Mouse (Mus musculus) heart, embryonic 13.5 days (tissue): Measurements from ENCODE around the gene Psd. TPM values are rescaled to one million over a fixed set of nuclear protein-coding genes. Genes with fewer than 3 reads are reported as not detected.

ENCODE experiments used
- ATAC-seq: fragments of 200-750 bp; cut with Nextera tagmentation; 2 replicates; pipeline ENCODE4 v1.8.0; 2017; ENCODE audit warnings: moderate TSS enrichment; ENCODE audit not compliant: insufficient number of reproducible peaks, low FRiP score, low TSS enrichment; ENCODE audit errors: extremely low read depth
- H3K27ac ChIP-seq: fragments of 300-500 bp; sonication (generic); replicated peaks from 2 replicates; pipeline ENCODE4 v1.5.1; 2015; ENCODE audit warnings: moderate library complexity, mild to moderate bottlenecking, inconsistent platforms
- H3K27me3 ChIP-seq: fragments of 300-500 bp; sonication (generic); replicated peaks from 2 replicates; pipeline ENCODE4 v1.6.1; 2015; ENCODE audit warnings: mild to moderate bottlenecking, inconsistent platforms
- H3K36me3 ChIP-seq: fragments of 300-500 bp; sonication (generic); 2 replicates; pipeline ENCODE4 v1.6.1; 2015; ENCODE audit warnings: mild to moderate bottlenecking, inconsistent platforms
- H3K4me1 ChIP-seq: fragments of 300-500 bp; sonication (generic); 2 replicates; pipeline ENCODE4 v1.6.1; 2015; ENCODE audit warnings: inconsistent platforms
- H3K4me2 ChIP-seq: fragments of 300-500 bp; sonication (generic); 2 replicates; pipeline ENCODE4 v1.6.1; 2015; ENCODE audit warnings: inconsistent platforms, mild to moderate bottlenecking, moderate library complexity
- H3K4me3 ChIP-seq: fragments of 300-500 bp; sonication (generic); 2 replicates; pipeline ENCODE4 v1.5.1; 2015; ENCODE audit warnings: moderate library complexity, mild to moderate bottlenecking, inconsistent platforms
- H3K9ac ChIP-seq: fragments of 300-500 bp; sonication (generic); 2 replicates; pipeline ENCODE4 v1.6.1; 2015; ENCODE audit warnings: inconsistent platforms, mild to moderate bottlenecking, moderate library complexity
- H3K9me3 ChIP-seq: fragments of 300-500 bp; sonication (generic); 2 replicates; pipeline ENCODE4 v1.6.1; 2016; ENCODE audit warnings: inconsistent platforms
- WGBS: fragments of 180-500 bp; shearing (Covaris S2); methylation state at CpG from one replicate; pipeline ENCODE4 v1.1.7; 2015; ENCODE audit warnings: mixed read lengths; 5-methylcytosine and 5-hydroxymethylcytosine counted together
- microRNA counts: library from miRNA; unstranded; fragments of <30 nt; microRNA quantifications from one replicate; lab custom pipeline; 2016
- microRNA-seq: library from miRNA; unstranded; fragments of <30 nt; microRNA quantifications from one replicate; pipeline ENCODE4, GENCODE M21; 2016
- polyA plus RNA-seq: library from polyadenylated mRNA; unstranded; fragments of >200 nt; fragmentation: Nextera tagmentation; extraction: Ambion mirVana; gene quantifications from 2 replicates; pipeline ENCODE4 v1.2.1, GENCODE M21; 2015

Psd gene
- polyA plus RNA-seq, 1 experiment from 2014 or later: 4.3 TPM

DNA sequence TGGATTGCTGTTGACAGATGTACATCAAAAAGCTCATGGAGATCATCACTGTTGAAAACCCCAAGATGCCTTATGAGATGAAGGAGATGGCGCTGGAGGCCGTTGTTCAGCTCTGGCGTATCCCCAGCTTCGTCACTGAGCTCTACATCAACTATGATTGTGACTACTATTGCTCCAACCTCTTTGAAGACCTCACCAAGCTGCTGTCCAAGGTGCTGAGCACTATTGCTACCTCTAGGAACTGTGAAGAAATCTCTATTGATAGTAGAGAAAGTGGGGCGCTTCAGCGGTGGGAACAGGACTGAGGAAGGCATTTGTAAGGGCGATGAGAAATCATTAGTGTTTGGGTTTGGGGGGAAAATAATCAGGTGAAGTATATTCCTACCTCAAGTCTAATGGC is 62.2 kb downstream of the Psd start:
- H3K4me2 ChIP-seq: no peak overlapping the region
- ATAC-seq: no peak
- no peaks in the 10 kb centered on the region for H3K27me3 ChIP-seq
- no peak overlapping the region for H3K27ac ChIP-seq
- no peaks in the 10 kb centered on the region for H3K9me3 ChIP-seq
- H3K4me3 ChIP-seq: no peak overlapping the region
- peaks cover 100% of the 10 kb centered on the region for H3K36me3 ChIP-seq
- no peaks in the 10 kb centered on the region for H3K4me1 ChIP-seq
- WGBS: 91% methylated on average over 7 of the region's 7 CpGs
- H3K9ac ChIP-seq: no peak overlapping the region

MicroRNAs within 50 kb of the gene (microRNA counts, 519-probe panel; counts per million panel counts)
- microRNA mmu-miR-146b (lab: Ali Mortazavi, UCI): 209 counts per million, percentile 61 among the panel's probes with 10 or more counts

Small RNA genes within 50 kb of the gene (microRNA-seq; reads per million reads assigned to microRNA genes)
- gene Mir146b: not detected

Other genes with a start within 250 kb of the Psd start
- gene Elovl3, start 195.3 kb downstream of the Psd start, polyA plus RNA-seq: not detected in 2 replicates
- gene Pitx3, start 178.8 kb downstream of the Psd start, polyA plus RNA-seq: 0.66 and 0.74 TPM in 2 replicates
- gene Gbf1, start 174.6 kb downstream of the Psd start, polyA plus RNA-seq: 41.1 and 43.1 TPM in 2 replicates
- 6.3 and 7.2 TPM in 2 replicates for gene Nfkb2, start 22.8 kb downstream of the Psd start, polyA plus RNA-seq
- 9.5 and 10.2 TPM in 2 replicates for gene Fbxl15, start 1.0 kb upstream of the Psd start, polyA plus RNA-seq
- 114 and 131 TPM in 2 replicates for gene Cuedc2, start 11.5 kb upstream of the Psd start, polyA plus RNA-seq
- 4.5 and 5.2 TPM in 2 replicates for gene Mfsd13a, start 14.0 kb upstream of the Psd start, polyA plus RNA-seq
- 0.76 and 1.4 TPM in 2 replicates for gene 2310034G01Rik, start 23.1 kb upstream of the Psd start, polyA plus RNA-seq
- 108 and 111 TPM in 2 replicates for gene Actr1a, start 68.6 kb upstream of the Psd start, polyA plus RNA-seq
- gene Sufu, start 69.7 kb upstream of the Psd start, polyA plus RNA-seq: 18.4 and 19.3 TPM in 2 replicates
- 13.2 and 13.9 TPM in 2 replicates for gene Trim8, start 174.5 kb upstream of the Psd start, polyA plus RNA-seq
- gene Arl3, start 246.0 kb upstream of the Psd start, polyA plus RNA-seq: 82.1 and 97.1 TPM in 2 replicates
- 8.1 and 9.1 TPM in 2 replicates for gene Sfxn2, start 246.2 kb upstream of the Psd start, polyA plus RNA-seq